Mouse (Mus musculus) embryonic fibroblast, embryonic 13.5 days (primary cell): ENCODE data around the gene Abhd6.

Experiments
- CTCF ChIP-seq: IDR thresholded peaks from 2 replicates; pipeline ENCODE4 v1.5.1; 2011; ENCODE audit warnings: mild to moderate bottlenecking, control low read depth, low read length, moderate library complexity, borderline replicate concordance; ENCODE audit not compliant: insufficient read depth
- POLR2A ChIP-seq: IDR thresholded peaks from 2 replicates; pipeline ENCODE4 v1.6.1; 2011; ENCODE audit warnings: low read depth, mild to moderate bottlenecking, control low read depth, low read length, moderate library complexity

DNA sequence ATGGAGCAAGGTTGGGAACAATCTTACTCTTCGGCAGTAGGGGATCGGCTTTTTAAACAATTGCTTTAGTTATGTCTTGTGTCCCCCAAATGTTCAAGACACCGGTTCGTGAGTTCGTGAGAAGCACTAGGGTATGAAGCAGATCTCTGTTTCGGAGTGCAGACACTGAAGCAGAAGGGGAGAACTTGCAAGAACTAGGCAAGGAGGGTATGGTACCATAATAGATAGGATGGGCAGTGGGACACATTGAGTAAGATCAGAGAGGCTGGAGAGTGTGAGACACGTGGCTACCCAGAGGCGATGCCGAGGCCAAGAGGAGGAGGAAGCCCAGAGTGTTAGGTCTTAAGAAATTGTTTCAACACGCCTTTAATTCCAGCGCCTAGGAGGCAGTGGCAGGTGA lies 78.0 kb downstream of the Abhd6 start:
- TF ChIP-seq CTCF (no peak), POLR2A (no peak)
